Mouse (Mus musculus) G1E (cell line): ENCODE results near the gene Ntn1.

Experiments used
- CTCF ChIP-seq: IDR thresholded peaks from 2 replicates; pipeline ENCODE4 v1.5.1; 2012; ENCODE audit warnings: low read depth, low read length, inconsistent platforms, mixed read lengths
- GATA1 ChIP-seq: IDR thresholded peaks from 2 replicates; pipeline ENCODE4 v1.6.1; 2012; ENCODE audit warnings: borderline replicate concordance, low read length, inconsistent platforms, mixed read lengths
- GATA2 ChIP-seq: IDR thresholded peaks from 2 replicates; pipeline ENCODE4 v1.6.1; 2012; ENCODE audit warnings: low read depth, low read length, inconsistent platforms, borderline replicate concordance
- POLR2AphosphoS5 ChIP-seq: IDR thresholded peaks from 2 replicates; pipeline ENCODE4 v1.6.1; 2012; ENCODE audit warnings: low read depth, low read length, inconsistent platforms; ENCODE audit not compliant: insufficient replicate concordance
- TAL1 ChIP-seq: conservative IDR thresholded peaks from 2 replicates; pipeline ENCODE4 v1.6.1; 2012; ENCODE audit warnings: low read depth, low read length, inconsistent platforms, mixed read lengths

GRCm38 (mm10) chr11:68196566-68196965, 204.1 kb downstream of the Ntn1 start:
- no peak for TF ChIP-seq GATA1
- no peak for TF ChIP-seq CTCF
- TF ChIP-seq TAL1 = no peak
- no peak for TF ChIP-seq GATA2
- TF ChIP-seq POLR2AphosphoS5 = no peak
